Mouse (Mus musculus) neural tube, embryonic 10.5 days (tissue): Measurements from ENCODE around the gene Ahdc1.
A peak's percentile ranks its signal among the peaks of the same experiment; 100 is the strongest.

ENCODE experiments used
- DNase-seq: peaks from one replicate; pipeline ENCODE4 v3.0.0-alpha.2; 2017; ENCODE audit warnings: low spot score; ENCODE audit errors: extremely low spot score

The Ahdc1 gene

DNA sequence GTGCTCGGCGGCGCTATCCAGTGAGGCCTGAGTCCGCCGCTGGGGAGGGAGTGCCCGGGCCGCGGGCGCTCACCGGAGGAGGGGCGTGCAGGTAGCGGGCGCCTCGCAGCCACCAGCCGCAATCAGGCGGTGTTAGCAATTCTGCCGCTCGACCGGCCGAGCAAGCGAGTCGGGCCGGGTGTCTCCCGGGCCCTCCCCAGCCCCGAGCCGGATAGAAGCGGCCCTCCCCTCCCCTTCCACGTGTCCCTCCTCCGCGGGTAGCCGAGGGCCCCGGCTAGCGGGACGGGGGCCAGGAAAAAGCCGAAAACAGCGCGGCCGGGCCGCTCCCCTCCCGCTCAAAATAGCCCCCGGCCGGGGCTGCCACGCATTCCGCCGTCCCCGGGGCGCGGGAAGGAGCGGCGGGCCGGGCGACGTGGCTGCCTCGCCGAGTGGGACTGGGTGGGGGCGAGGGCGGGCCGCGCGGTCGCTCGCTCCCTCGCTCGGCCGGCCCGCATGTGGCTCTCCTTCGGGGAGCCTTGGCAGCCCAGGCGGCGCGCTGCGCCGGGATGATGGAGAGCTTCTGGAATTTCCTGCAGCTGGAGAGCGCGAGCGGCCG is 27.6 kb downstream of the Ahdc1 start:
- peak; percentile 74 for DNase-seq

DNA sequence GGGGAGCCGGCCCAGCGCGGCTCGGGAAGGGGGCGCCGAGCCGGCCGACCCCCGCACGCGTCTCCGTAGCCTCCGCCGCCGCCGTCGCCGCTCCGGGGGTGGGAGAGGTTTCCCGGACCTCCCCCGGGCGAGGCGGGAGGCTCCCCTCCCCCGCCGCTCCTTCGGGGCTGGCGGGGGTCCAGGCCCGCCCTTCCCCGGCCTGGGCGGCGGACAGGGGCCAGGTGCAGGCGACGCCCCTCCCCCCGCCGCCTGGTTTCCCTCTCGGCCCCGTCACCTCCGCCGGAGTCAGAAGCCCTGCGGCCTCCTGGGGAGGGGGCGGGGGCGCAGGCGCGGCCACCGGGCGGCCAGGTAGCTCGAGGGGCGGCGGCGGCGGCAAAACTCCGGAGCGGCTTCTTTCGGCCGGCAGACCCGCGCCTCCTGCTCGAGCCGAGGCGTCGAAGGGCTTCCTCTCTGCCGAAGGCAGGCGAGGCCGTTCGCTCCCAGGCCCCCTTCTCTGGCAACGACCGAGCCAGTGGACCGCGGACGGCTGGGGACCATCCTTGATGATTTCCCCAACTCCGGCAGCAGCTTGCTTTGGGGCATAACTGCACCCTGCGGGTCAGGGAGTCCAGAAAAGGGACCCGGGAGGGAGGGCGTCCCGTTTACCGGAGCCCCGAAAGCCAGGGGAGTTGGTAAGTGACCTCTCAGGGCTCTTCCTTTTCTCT is 28.2 kb downstream of the Ahdc1 start:
- peak; percentile 73 for DNase-seq

DNA sequence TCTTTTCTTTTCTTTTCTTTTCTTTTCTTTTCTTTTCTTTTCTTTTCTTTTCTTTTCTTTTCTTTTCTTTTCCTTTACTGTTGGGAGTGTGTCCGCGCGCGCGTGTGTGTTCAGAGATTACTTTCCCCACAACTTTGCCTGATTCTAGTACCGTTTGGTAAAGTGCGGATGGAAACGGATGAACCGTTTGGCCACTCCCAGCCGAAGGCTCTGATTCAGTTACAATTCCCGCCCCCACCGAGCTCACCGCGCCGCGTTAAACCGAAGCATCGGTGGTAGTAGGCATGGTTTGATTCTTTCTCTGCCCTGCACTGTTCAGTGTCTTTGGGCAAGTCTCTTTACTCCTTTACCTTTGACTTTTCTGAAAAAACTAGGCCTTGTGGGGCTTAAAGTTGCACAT is 28.8 kb downstream of the Ahdc1 start:
- DNase-seq = no peak

DNA sequence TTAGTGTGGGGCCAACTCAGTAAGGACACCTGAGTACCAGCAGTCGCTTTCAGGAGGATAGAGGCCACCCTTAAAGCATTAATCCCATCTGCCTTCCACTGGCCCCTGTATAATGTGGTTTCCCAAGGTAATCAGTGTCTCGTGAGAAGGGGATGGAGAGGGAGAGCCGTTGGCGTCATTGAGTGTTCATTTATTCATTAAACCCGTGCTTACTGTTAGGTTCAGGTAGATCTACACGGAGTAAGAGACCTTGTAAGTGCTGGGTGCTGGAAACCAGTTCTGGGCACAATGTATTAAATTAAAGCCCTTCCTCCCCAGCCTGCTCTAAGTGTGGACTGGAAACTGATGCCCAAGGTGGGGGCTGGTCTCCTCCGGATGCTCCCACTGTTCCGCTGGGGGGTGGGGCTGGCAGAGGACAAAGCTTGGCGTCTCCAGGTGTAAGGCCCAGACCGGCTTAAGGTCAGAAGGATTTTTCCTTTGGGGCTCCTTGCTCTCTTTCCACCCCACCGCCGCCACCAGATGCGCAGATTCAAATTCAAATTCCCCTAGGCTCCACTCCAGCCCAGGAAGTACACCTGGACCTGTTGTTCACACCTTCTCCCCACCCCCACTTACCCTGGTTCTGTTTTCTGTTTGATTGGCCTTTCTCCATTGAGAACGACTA is 29.3 kb downstream of the Ahdc1 start:
- DNase-seq = no peak

DNA sequence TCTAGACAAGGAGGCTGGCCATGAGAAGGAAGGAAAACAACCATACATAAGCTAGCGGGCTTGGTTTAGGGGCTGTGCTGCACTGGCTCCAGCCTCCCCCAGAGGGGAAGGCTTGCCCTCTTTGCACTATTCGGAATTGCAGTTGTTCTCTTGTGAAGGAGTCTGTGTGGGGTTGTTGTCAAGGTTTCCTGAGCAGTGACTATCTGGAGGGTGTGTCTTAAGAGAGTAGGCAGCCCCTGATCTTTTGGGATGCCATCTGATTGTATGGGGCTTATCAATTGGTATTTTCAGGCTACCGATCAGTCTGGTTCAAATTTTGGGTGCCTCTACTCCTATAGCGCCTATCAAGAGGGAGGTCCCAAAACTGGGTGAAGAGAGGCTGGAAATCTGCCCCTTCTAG is 31.2 kb downstream of the Ahdc1 start:
- DNase-seq = no peak

DNA sequence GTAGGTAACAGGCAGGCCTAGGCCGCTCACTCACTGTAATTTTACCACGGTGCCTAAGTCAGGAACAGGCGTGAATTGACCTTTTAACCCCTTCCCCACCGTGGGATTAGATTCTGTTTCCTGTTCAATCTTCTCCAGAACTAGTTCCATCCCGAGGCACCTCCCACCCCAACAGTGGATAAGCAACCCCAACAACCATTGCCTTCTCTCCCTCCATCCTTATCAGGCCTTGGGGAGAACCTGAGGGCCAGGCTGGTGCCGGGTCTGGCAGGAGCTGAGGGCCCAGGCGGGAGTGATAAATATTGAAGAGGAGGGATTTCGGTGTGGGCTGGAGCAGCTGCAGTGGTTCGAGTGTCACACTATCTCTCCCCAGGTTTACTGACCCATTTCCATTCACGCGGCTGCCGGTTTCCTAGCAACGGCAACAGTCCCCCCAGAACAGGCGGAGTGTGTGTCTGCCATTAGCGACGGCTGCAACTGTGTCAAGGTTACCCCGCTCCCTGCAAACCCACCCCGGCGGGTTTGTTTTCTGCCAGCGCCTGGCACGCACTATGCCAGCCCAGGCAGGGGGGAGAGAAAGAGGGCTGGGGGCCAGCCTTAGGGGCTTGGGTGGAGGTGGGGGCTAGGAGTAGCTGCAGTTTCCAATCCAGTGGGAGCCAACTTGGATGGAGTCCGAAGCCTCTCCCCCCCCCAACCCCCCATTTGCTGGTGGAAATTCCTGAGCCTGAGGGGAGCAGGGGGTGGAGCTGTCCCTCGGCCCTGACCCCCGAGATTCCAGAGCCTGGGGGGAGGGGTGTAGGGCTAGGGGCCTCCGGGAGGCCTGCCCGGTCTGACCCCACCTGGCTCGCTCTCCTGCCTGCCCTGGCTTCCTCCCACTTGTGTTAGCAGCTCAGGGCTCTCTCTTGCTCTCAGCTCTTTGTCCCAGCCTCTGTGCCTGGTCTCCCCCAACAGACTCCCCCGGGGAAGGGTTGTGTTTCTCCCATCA is 31.9 kb downstream of the Ahdc1 start:
- DNase-seq = peak; percentile 80

DNA sequence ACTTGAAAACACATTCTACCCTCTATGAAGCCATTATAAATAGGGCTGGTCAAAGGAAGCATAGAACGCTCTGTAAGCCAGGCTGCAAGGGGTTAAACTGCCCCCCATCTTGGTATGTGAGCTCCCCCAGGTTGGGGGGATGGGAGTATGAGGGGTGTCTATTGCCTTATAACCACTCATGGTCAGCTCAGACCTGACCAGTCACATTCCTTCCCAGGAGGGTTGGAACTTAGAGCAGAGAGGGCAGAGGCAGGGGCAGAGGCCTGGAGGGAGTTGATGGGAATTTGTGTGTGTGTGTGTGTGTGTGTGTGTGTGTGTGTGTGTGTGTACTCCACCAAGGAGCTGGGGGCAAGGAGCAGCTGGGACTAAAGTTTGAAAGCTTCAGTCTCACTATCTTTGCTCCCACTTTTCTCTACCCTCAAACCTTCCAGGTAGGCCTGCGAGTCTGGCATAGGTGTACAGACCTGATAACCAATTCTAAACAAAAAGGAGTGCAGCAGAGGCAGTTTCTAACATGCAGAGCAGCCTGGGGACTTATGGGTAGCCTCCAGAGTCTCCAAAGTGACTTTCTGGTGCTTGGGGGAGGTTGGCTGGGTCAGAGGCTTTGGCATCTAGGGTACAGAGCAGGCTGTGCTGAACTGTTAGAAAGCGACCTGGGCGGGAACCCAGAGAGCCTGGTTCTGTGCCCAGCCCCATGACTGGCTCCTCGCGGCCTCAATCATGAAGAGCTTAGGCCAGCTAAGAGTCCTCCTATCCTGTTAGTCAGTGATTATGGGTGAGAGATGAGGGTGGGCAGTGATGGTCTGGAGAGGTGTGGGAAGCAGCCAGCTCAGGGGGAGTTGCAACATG is 33.0 kb downstream of the Ahdc1 start:
- DNase-seq = no peak

DNA sequence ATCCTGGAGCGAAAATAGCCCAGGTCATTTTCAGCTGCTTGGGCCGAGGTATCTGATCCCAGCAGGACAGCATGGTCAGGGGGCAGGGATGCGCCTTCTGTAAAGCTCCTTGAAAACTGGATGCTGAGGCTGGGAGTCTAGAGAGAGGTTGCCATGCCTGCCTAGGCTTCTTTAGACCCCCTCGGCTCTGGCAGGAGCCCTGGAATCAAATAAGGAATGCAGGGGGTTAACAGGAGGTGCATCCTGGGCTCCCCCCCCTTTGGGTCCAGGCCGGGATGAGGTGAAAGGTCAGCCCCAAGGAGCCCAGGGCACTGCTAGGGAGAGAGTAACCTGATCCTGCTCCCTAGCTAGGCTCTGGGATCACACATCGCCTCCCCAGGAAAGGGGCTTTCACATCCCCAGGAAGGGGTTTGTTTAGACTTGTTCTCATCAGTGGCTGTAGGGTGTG is 33.6 kb downstream of the Ahdc1 start:
- DNase-seq = peak; percentile 37

DNA sequence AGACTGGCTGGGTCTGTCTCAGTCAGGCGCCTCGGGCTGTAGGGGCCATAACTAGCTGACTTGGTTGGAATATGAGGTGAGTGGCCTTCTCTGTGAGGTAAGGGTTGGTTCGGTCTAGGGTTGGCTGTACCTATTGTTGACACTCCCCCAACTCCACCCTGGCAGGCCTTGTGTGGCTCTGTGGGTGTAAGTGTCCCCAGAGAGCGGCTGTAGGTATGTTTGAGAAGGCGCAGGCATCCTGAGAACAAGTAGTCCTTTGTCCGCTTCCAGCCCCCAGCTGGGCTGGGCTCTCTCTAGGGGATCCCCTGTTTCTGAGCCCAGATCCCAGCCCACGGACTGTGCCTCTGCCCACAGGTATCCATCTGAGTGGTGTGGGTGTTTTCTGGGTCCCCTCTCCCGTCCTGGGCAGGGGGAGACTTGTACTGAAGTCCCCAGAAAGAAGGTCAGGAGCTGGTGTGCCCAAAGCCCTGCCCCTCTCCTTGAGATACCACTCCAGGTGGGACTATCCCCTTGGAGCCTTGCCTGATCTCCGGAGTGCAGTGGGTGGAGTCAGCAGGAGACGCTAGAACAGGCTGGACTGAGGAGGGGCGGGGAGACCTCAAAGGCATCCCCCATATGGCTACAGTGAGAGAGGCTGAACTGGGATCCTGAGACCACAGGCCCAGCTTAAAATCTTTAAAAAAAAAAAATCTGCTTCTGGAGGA is 34.9 kb downstream of the Ahdc1 start:
- DNase-seq = no peak

DNA sequence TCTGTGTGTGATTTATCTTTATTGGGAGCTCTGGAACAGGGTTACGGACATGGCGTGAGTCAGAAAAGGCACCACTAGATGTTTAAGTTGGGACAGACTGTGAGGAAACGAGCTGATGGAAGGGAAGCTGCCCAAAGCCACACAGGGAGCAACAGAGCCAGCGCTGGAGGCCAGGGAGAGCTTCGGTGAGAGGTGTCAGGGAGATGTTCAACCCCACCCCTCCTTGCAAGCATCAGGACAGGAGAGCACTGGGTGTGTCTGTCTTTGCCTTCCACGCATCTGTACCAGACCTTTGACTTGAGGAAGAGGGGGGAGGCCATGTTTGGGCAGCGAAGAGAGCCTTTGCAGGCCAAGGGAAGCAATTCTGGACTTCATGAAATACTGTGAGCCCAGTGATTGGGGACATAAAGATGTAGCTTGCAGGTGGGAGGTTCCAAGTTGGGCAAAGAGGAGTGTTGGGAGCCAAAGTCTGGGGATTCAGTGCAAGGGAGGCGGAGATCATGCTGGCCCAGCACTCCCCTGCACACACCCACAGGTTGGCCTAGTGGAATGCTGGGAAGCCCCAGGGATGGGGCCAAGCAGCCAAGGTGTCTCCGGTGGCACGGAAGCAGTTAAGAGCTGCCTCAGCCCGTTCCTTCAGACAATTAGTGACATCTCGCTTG is 35.8 kb downstream of the Ahdc1 start:
- DNase-seq = no peak

DNA sequence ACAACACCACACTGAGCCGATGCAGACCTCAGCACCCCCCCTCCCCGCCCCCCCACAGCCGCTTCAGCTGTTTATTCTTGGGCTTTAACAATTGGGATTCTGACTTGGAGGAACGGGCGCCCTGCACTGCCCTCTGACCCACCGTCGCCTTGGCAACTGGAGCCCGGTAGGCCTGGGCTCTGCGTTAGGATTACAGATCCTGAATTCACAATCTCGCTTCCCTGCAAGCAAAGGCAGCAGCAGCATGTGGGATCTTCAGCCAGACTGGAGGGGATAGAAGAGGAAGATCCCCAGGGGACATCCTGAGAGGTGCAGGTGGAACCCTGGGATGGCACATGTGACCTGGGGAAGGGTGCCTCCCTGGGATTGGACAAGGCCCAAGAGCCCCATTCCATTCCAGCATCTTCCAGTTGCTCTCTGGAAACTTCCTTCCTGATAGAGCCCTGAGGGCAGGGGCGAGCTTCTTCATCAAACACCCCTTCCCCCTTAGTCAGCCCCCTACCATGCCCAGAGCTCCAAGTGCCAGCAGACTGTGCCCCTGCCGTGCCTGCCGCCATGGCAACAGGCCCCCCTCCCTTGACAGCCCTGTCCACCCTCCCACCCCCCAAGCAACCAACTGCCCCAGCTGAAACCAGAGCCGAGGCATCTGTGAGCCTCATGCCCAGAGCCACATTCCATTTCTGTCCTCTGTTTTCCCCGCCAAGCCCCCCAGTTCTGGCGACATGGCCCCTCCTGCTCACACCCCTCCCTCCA is 36.5 kb downstream of the Ahdc1 start:
- DNase-seq = peak; percentile 78

DNA sequence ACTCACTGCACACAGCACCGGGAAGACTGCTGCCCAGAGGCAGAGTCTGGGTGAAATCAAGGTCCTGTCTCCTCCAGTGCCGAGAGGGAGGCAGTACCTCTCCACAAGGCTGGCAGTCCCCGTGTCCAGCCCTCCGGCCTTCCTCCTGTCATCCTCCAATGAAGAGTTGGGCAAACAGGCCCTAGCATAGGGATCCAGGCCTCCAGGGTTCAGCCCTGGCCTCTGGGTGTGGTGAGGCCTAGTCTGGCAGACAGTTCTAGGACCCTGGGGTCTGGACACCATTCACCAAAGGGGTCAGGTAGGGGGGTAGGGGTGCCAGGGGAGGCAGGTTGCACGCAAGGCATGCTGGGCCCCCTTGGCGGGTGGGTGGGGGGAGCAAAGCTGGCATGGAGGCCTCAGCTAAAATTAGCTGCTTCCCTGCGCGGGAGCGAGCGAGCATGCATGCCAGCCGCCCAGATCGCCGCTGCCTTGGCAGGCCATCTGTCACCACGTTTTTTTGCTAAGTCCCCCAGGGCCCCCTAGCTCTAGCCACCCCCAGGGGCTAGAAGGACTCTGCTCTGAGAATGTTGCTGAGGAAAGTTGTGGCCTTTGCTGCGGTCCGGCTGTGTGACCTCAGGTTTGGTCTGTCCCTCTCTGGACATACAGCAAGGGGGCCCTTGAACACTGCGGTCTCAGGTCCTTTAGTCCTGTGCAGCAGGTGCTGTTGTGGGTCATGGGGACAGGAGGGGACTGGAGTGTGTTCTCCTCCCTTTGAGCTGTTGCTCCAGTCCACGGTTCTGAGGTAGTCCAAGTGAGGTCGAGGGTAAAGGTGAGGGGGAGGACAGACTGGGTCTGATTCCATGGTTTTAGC is 38.2 kb downstream of the Ahdc1 start:
- no peak for DNase-seq

DNA sequence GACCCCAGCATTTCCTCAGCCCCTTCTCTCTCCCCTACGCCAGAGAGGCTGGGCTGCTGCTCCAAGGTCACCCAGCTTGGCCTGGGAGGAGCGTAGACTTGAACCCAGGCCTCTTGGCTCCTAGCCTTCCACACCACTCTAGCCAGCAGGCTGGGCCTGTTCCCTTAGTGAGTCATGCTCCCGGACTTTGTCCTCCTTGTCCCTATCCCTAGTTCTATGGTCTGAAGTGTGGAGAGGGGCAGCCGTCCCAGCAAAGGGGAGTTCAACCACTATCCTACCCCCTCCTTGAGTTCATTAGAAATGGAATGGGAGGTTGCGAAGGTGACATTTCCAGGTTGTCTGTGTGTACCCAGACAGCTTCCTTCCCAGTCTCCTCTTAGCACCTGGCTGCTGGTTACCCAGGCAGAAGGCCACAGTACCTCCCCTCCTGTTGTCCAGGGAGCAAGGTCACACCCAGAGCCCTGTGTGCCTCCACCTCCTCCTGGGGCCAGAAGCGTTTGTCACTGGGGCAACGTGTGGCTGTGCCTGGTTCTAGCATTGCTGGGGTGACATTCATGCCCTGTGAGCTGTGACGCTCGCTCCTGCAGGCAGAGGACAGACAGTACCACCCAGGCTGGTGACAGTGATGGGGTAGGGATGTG is 39.3 kb downstream of the Ahdc1 start:
- no peak for DNase-seq

DNA sequence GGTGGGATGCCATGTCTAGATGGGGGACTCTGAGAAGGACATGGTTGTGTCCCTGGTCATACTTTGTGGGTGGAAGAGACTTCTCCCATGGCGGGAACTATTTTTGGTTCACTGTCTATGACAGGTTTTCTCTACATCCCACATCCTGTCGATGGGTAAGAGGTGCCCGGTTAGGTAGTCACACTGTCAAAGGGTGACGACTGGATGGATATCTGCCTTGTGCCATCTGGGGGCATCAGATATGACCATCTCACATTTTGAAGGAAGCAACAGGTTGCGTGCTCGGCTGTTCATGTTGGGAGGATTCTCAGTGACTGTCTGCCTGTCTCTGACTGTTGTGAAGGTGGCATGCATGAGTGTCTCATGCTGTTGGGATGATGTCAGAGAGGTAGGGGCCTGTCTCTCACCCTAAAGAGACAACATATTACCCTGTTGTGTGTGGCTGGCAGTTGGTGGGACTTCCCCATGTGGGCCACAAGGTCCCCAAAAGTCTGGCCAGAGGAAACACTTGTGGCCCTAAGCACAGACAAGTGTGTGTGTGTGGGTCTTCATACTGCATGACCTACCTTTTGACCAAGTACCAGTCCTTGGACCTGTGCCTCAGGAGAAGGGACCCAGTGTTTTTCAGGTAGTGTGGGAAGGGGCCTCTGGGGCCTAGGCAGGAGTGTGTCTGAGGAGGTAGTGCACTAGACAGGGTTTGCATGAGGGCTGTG is 39.9 kb downstream of the Ahdc1 start:
- no peak for DNase-seq

DNA sequence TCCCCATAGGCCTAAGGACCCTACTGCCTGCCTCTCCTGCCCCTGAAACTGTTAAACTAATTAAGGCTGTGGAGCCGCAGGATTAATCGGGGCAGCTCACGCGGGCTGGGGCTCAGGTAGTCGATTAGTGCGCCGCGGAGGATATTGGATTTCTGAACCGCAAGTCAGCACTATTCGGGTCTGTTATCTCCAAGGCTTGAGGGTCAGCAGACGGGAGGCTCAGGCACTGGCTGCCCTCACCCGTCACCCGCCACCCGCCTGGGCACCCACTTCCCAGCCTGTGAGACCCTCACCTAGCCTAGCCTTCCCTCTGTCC is 40.4 kb downstream of the Ahdc1 start:
- DNase-seq = no peak

DNA sequence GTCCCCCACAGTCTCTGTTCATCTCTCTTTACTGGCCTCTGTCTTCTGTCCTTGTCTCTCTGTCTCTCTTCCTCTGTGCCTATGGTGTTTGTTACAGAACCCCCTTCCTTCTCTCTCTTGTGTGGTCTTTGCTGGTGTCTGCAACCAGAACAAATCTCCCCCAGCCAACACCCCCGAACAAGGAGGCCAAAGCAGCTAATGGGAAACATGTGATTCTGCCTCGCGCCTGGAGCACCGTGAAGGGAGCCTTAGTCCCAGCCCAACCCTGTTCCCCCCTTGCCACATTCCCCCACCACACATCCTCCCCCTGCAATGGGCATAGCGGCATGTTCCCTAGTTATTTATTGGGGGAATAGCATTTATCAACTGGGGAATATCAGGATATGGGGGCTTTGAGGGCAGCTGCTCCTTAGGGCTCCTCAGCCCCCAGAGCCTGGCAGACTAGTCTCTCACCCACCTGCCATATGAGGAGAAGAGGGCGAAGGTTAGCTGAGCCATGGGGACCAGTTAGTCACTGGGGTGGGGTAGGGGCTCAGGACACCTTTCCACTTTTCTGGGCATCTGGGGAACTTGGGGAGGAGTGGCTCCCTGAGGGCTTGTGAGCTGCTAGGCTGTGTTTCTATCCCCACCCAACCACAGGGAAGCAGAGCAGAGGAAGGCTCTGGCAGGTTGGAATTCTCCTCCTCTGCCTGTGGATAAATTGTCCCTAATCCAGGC is 41.1 kb downstream of the Ahdc1 start:
- no peak for DNase-seq
